Mouse (Mus musculus) embryonic facial prominence, embryonic 14.5 days (tissue): ENCODE measurements around the gene Pnma1. TPM values are rescaled to one million over a fixed set of nuclear protein-coding genes. Genes with fewer than 3 reads are reported as not detected.

ENCODE experiments used
- ATAC-seq: fragments of 200-750 bp; cut with Nextera tagmentation; 2 replicates; pipeline ENCODE4 v1.8.0; 2017; ENCODE audit warnings: low read depth, moderate number of reproducible peaks, moderate TSS enrichment
- DNase-seq: peaks from one replicate; pipeline ENCODE4 v3.0.0-alpha.2; 2015; ENCODE audit warnings: low spot score
- H3K27ac ChIP-seq: fragments of 300-500 bp; sonication (generic); replicated peaks from 2 replicates; pipeline ENCODE4 v1.5.1; 2014; ENCODE audit warnings: low read depth, mild to moderate bottlenecking, low read length, moderate library complexity
- H3K27me3 ChIP-seq: fragments of 300-500 bp; sonication (generic); replicated peaks from 2 replicates; pipeline ENCODE4 v1.6.1; 2014; ENCODE audit warnings: low read length; ENCODE audit not compliant: control insufficient read depth, insufficient read depth
- H3K36me3 ChIP-seq: fragments of 300-500 bp; sonication (generic); 2 replicates; pipeline ENCODE4 v1.6.1; 2014; ENCODE audit warnings: low read length, mixed read lengths; ENCODE audit not compliant: control insufficient read depth, insufficient read depth
- H3K4me1 ChIP-seq: fragments of 300-500 bp; sonication (generic); 2 replicates; pipeline ENCODE4 v1.6.1; 2014; ENCODE audit warnings: antibody characterized with exemption, low read length; ENCODE audit not compliant: control insufficient read depth, insufficient read depth
- H3K4me2 ChIP-seq: fragments of 300-500 bp; sonication (generic); 2 replicates; pipeline ENCODE4 v1.6.1; 2014; ENCODE audit warnings: low read depth, mild to moderate bottlenecking, low read length, moderate library complexity, mixed read lengths
- H3K4me3 ChIP-seq: fragments of 300-500 bp; sonication (generic); 2 replicates; pipeline ENCODE4 v1.5.1; 2014; ENCODE audit warnings: low read depth, mild to moderate bottlenecking, low read length
- H3K9ac ChIP-seq: fragments of 300-500 bp; sonication (generic); 2 replicates; pipeline ENCODE4 v1.6.1; 2014; ENCODE audit warnings: low read depth, mild to moderate bottlenecking, low read length, moderate library complexity, mixed read lengths
- H3K9me3 ChIP-seq: fragments of 300-500 bp; sonication (generic); 2 replicates; pipeline ENCODE4 v1.6.1; 2016; ENCODE audit warnings: low read length; ENCODE audit not compliant: control insufficient read depth
- WGBS: fragments of 180-500 bp; shearing (Covaris S2); extraction: QIAGEN DNeasy Blood & Tissue Kit; methylation state at CpG from one replicate; pipeline ENCODE4 v1.1.7; 2014; 5-methylcytosine and 5-hydroxymethylcytosine counted together
- polyA plus RNA-seq: library from polyadenylated mRNA; unstranded; fragments of >200 nt; fragmentation: Nextera tagmentation; extraction: Ambion mirVana; gene quantifications from 2 replicates; pipeline ENCODE4 v1.2.1, GENCODE M21; 2014

The Pnma1 gene
- polyA plus RNA-seq, 1 experiment from 2014 or later = 1.4 TPM

GRCm38 (mm10) chr12:84141271-84141670 is 7.0 kb downstream of the Pnma1 start:
- Histone ChIP-seq H3K4me2 (no peak overlapping the region), H3K9me3 (no peaks in the 10 kb centered on the region), H3K9ac (no peak overlapping the region), H3K4me3 (no peak overlapping the region), H3K27me3 (no peaks in the 10 kb centered on the region), H3K27ac (no peak overlapping the region), H3K36me3 (peaks cover 46% of the 10 kb centered on the region), H3K4me1 (no peaks in the 10 kb centered on the region)
- ATAC-seq (no peak), DNase-seq (no peak)
- 86% methylated on average over 4 of the region's 4 CpGs for WGBS

GRCm38 (mm10) chr12:84140135-84140534 is 8.2 kb downstream of the Pnma1 start:
- H3K4me1 ChIP-seq = no peaks in the 10 kb centered on the region
- H3K4me2 ChIP-seq = no peak overlapping the region
- no peak overlapping the region for H3K27ac ChIP-seq
- no peak for ATAC-seq
- DNase-seq = no peak
- no peaks in the 10 kb centered on the region for H3K9me3 ChIP-seq
- WGBS = 75% methylated on average over 4 of the region's 4 CpGs
- H3K36me3 ChIP-seq = peaks cover 50% of the 10 kb centered on the region
- H3K4me3 ChIP-seq = no peak overlapping the region
- H3K9ac ChIP-seq = no peak overlapping the region
- H3K27me3 ChIP-seq = no peaks in the 10 kb centered on the region

GRCm38 (mm10) chr12:84137131-84137530 is 11.2 kb downstream of the Pnma1 start:
- Histone ChIP-seq H3K9me3 (no peaks in the 10 kb centered on the region), H3K27me3 (no peaks in the 10 kb centered on the region), H3K4me1 (no peaks in the 10 kb centered on the region), H3K36me3 (peaks cover 43% of the 10 kb centered on the region), H3K27ac (no peak overlapping the region), H3K9ac (no peak overlapping the region), H3K4me2 (no peak overlapping the region), H3K4me3 (no peak overlapping the region)
- DNase-seq = no peak
- ATAC-seq = no peak
- WGBS = 92% methylated on average over 7 of the region's 7 CpGs

GRCm38 (mm10) chr12:84132265-84132664 is 16.0 kb downstream of the Pnma1 start:
- ATAC-seq (no peak), DNase-seq (no peak)
- no peaks in the 10 kb centered on the region for H3K9me3 ChIP-seq
- peaks cover 51% of the 10 kb centered on the region for H3K36me3 ChIP-seq
- no peak overlapping the region for H3K4me2 ChIP-seq
- no peaks in the 10 kb centered on the region for H3K4me1 ChIP-seq
- H3K27ac ChIP-seq = no peak overlapping the region
- no peaks in the 10 kb centered on the region for H3K27me3 ChIP-seq
- H3K9ac ChIP-seq = no peak overlapping the region
- WGBS = 67% methylated on average over 3 of the region's 3 CpGs
- H3K4me3 ChIP-seq = no peak overlapping the region

GRCm38 (mm10) chr12:84129931-84130330 is 18.4 kb downstream of the Pnma1 start:
- Histone ChIP-seq H3K4me1 (no peaks in the 10 kb centered on the region), H3K27ac (no peak overlapping the region), H3K27me3 (no peaks in the 10 kb centered on the region), H3K9ac (no peak overlapping the region), H3K4me2 (no peak overlapping the region), H3K36me3 (peaks cover 42% of the 10 kb centered on the region), H3K4me3 (no peak overlapping the region), H3K9me3 (no peaks in the 10 kb centered on the region)
- no peak for ATAC-seq
- DNase-seq = no peak
- 93% methylated on average over 8 of the region's 8 CpGs for WGBS

GRCm38 (mm10) chr12:84128576-84128975 is 19.7 kb downstream of the Pnma1 start:
- peaks cover 44% of the 10 kb centered on the region for H3K36me3 ChIP-seq
- H3K9me3 ChIP-seq = no peaks in the 10 kb centered on the region
- H3K4me2 ChIP-seq = no peak overlapping the region
- DNase-seq (no peak), ATAC-seq (no peak)
- H3K27me3 ChIP-seq = no peaks in the 10 kb centered on the region
- no peak overlapping the region for H3K9ac ChIP-seq
- H3K27ac ChIP-seq = no peak overlapping the region
- no peaks in the 10 kb centered on the region for H3K4me1 ChIP-seq
- 87% methylated on average over 6 of the region's 6 CpGs for WGBS
- H3K4me3 ChIP-seq = no peak overlapping the region

- Histone ChIP-seq H3K4me1 (no peaks in the 10 kb centered on the region), H3K4me2 (no peak overlapping the region), H3K27ac (no peak overlapping the region), H3K27me3 (no peaks in the 10 kb centered on the region), H3K9me3 (no peaks in the 10 kb centered on the region), H3K9ac (no peak overlapping the region), H3K4me3 (no peak overlapping the region), H3K36me3 (peaks cover 40% of the 10 kb centered on the region)
- no peak for ATAC-seq
- no peak for DNase-seq
- 77% methylated on average over 2 of the region's 2 CpGs for WGBS
Measured at GRCm38 (mm10) chr12:84126899-84127298, 21.4 kb downstream of the Pnma1 start.

- H3K9ac ChIP-seq = no peak overlapping the region
- peaks cover 30% of the 10 kb centered on the region for H3K36me3 ChIP-seq
- H3K4me1 ChIP-seq = no peaks in the 10 kb centered on the region
- H3K27ac ChIP-seq = no peak overlapping the region
- no peak overlapping the region for H3K4me3 ChIP-seq
- H3K9me3 ChIP-seq = no peaks in the 10 kb centered on the region
- H3K4me2 ChIP-seq = no peak overlapping the region
- no peak for DNase-seq
- H3K27me3 ChIP-seq = no peaks in the 10 kb centered on the region
- no peak for ATAC-seq
- 67% methylated on average over 12 of the region's 12 CpGs for WGBS
Measured at GRCm38 (mm10) chr12:84125892-84126291, 22.4 kb downstream of the Pnma1 start.

- DNase-seq (no peak), ATAC-seq (no peak)
- no peak overlapping the region for H3K9ac ChIP-seq
- no peaks in the 10 kb centered on the region for H3K9me3 ChIP-seq
- H3K27me3 ChIP-seq = no peaks in the 10 kb centered on the region
- no peak overlapping the region for H3K4me2 ChIP-seq
- no peaks in the 10 kb centered on the region for H3K36me3 ChIP-seq
- no peak overlapping the region for H3K27ac ChIP-seq
- WGBS = 93% methylated on average over 5 of the region's 5 CpGs
- H3K4me1 ChIP-seq = peaks cover 7% of the 10 kb centered on the region; the same call in 1 of the 2 replicates
- no peak overlapping the region for H3K4me3 ChIP-seq
Measured at GRCm38 (mm10) chr12:84119584-84119983, 28.7 kb downstream of the Pnma1 start.
